Mouse (Mus musculus): ENCODE data around the gene Nppa.

DNA sequence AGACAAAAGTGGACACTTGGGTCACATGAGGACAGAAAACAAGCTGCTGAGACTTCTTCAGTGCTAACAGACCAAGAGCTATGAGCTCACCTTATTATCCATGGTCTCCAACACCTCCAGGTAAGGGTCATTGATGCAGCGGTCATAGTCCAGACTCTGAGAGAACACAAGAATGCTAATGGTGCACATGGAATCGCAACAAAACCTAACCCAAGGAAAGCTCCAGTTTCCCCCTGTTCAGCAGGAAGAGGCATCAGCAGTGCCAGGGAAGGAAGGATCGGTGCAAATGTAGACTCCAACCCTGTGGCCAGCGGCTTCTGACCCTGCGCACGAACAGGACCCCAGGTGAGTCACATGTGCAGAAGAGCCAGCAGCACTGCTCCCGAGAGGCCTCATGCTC is 28.8 kb downstream of the Nppa start:
- TF ChIP-seq CTCF (conservative IDR thresholded peaks at IDR 0.05; ENCODE audit: insufficient read depth, insufficient read length, low read depth, low read length) (no peak), POLR2A (IDR thresholded peaks at IDR 0.05; ENCODE audit: low read depth, low read length) (no peak)
